Mouse (Mus musculus): ENCODE measurements around the gene Ralgapa2. TPM values are rescaled to one million over a fixed set of nuclear protein-coding genes. Genes with fewer than 3 reads are reported as not detected.

Gene Ralgapa2
- total and polyA plus RNA-seq, 3 experiments, result 5.6 to 10.3 (median 8.9) TPM

- H3K4me1 ChIP-seq (ENCODE audit: control insufficient read depth in 1 of 2, insufficient read depth in 2 of 2), result peaks cover 28 to 74% of the 10 kb centered on the region in 2 experiments
- no peaks in the 10 kb centered on the region for H3K27me3 ChIP-seq (replicated peaks)
- H3K9me3 ChIP-seq (replicated peaks; ENCODE audit: low read length), result no peaks in the 10 kb centered on the region
- peaks cover 0 to 26% of the 10 kb centered on the region in 2 experiments for H3K36me3 ChIP-seq (replicated peaks in 1 of 2; ENCODE audit: control insufficient read depth in 1 of 2, insufficient read depth in 1 of 2, low read length in 1 of 2)
- peak; percentile 81 for DNase-seq (ENCODE audit: extremely low read depth)
- dilution Hi-C loops (cut with MboI; ENCODE audit: extremely low pct_ligation_motif_present, extremely low pct_unique_long_range_greater_than_20kb, low sequenced_read_pairs), result no loop called here
- no peak overlapping the region for H3K27ac ChIP-seq (ENCODE audit: insufficient read depth, low read depth)
- H3K9ac ChIP-seq (ENCODE audit: insufficient read depth, low read depth), result no peak overlapping the region
- H3K4me3 ChIP-seq (replicated peaks in 1 of 3; ENCODE audit: low read depth in 2 of 3, low read length in 2 of 3, poor library complexity in 1 of 3), result no peak overlapping the region
- H3K4me2 ChIP-seq (ENCODE audit: insufficient read depth, low read depth, poor library complexity, severe bottlenecking), result 0 out of 2 replicates have a peak overlapping the region, but pooled peaks have one; percentile 41
- no peaks in the 10 kb centered on the region for H3K79me2 ChIP-seq (replicated peaks; ENCODE audit: control insufficient read depth, extremely low read depth, insufficient read depth, poor library complexity, severe bottlenecking)
- in situ Hi-C loops (cut with MboI; ENCODE audit: low pct_ligation_motif_present, low pct_unique_long_range_greater_than_20kb, low sequenced_read_pairs), result no loop called here
- TF ChIP-seq CHD2 (IDR thresholded peaks at IDR 0.05; ENCODE audit: low read length) (peak; percentile 66; the same call in 1 of the 2 replicates), ZMIZ1 (IDR thresholded peaks at IDR 0.05; ENCODE audit: low read depth, low read length) (no peak), UBTF (IDR thresholded peaks at IDR 0.05; ENCODE audit: low read depth, low read length) (no peak), MXI1 (IDR thresholded peaks at IDR 0.05; ENCODE audit: low read depth, low read length) (peak; percentile 58), MAFK (IDR thresholded peaks at IDR 0.05; ENCODE audit: insufficient replicate concordance, low read length) (peak; percentile 85), MAX (IDR thresholded peaks at IDR 0.05; ENCODE audit: low read length) (no peak), E2F4 (IDR thresholded peaks at IDR 0.05; ENCODE audit: insufficient replicate concordance, low read depth, low read length) (no peak), PAX5 (IDR thresholded peaks at IDR 0.05; ENCODE audit: low read length) (no peak), RAD21 (IDR thresholded peaks at IDR 0.05; ENCODE audit: low read depth, low read length) (no peak; the same call in 1 of the 2 replicates), MYC (IDR thresholded peaks at IDR 0.05; ENCODE audit: low read depth, low read length) (no peak), IRF4 (IDR thresholded peaks at IDR 0.05; ENCODE audit: low read depth, low read length) (peak; percentile 89), TBP (conservative IDR thresholded peaks at IDR 0.05; ENCODE audit: low read depth, low read length) (no peak), ZKSCAN1 (IDR thresholded peaks at IDR 0.05; ENCODE audit: borderline replicate concordance, low read depth, low read length) (no peak), ELF1 (IDR thresholded peaks at IDR 0.05; ENCODE audit: low read depth, low read length) (no peak), SMC3 (IDR thresholded peaks at IDR 0.05; ENCODE audit: low read depth, low read length) (no peak), CHD1 (IDR thresholded peaks at IDR 0.05; ENCODE audit: low read depth, low read length) (no peak), NELFE (IDR thresholded peaks at IDR 0.05; ENCODE audit: low read depth, low read length) (no peak), MAZ (IDR thresholded peaks at IDR 0.05; ENCODE audit: low read depth, low read length) (no peak; the same call in 1 of the 2 replicates), HCFC1 (IDR thresholded peaks at IDR 0.05; ENCODE audit: low read depth, low read length) (no peak), POLR2A (IDR thresholded peaks at IDR 0.05; ENCODE audit: low read depth, low read length) (no peak), CTCF (conservative IDR thresholded peaks at IDR 0.05 in 1 of 2, IDR thresholded peaks at IDR 0.05 in 1 of 2; ENCODE audit: low read depth in 2 of 2, low read length in 2 of 2) (no peak), EP300 (IDR thresholded peaks at IDR 0.05; ENCODE audit: low read length) (peak; percentile 95), JUND (conservative IDR thresholded peaks at IDR 0.05; ENCODE audit: low read depth, low read length) (peak; percentile 85), ZC3H11A (IDR thresholded peaks at IDR 0.05; ENCODE audit: low read depth, low read length) (no peak), USF1 (IDR thresholded peaks at IDR 0.05; ENCODE audit: low read depth, low read length) (no peak), NRF1 (IDR thresholded peaks at IDR 0.05; ENCODE audit: low read depth, low read length) (no peak), ETS1 (conservative IDR thresholded peaks at IDR 0.05; ENCODE audit: low read depth, low read length) (peak; percentile 96), USF2 (conservative IDR thresholded peaks at IDR 0.05; ENCODE audit: low read depth, low read length) (no peak), ZNF384 (IDR thresholded peaks at IDR 0.05; ENCODE audit: low read depth, low read length) (no peak; the same call in 1 of the 2 replicates), RCOR1 (conservative IDR thresholded peaks at IDR 0.05; ENCODE audit: low read depth, low read length) (peak; percentile 96), SIN3A (IDR thresholded peaks at IDR 0.05; ENCODE audit: low read length) (peak; percentile 46; the same call in 1 of the 2 replicates), POLR2AphosphoS2 (IDR thresholded peaks at IDR 0.05; ENCODE audit: low read depth, low read length) (no peak), GABPA (IDR thresholded peaks at IDR 0.05; ENCODE audit: insufficient replicate concordance, low read depth, low read length) (no peak), TCF12 (IDR thresholded peaks at IDR 0.05; ENCODE audit: low read depth, low read length) (peak; percentile 68), KAT2A (IDR thresholded peaks at IDR 0.05; ENCODE audit: insufficient replicate concordance, low read length) (no peak), JUN (IDR thresholded peaks at IDR 0.05; ENCODE audit: insufficient read depth, low read depth, low read length) (peak; percentile 99), BHLHE40 (IDR thresholded peaks at IDR 0.05; ENCODE audit: low read depth, low read length) (peak; percentile 75), MEF2A (IDR thresholded peaks at IDR 0.05; ENCODE audit: borderline replicate concordance, low read depth, low read length) (peak; percentile 67; the same call in 1 of the 2 replicates)
These were observed 257.8 kb downstream of the Ralgapa2 start for GRCm38 (mm10) chr2:146254387-146254786.
